Mouse (Mus musculus) CH12.LX (cell line): ENCODE measurements around the gene Abhd14a. TPM values are rescaled to one million over a fixed set of nuclear protein-coding genes. Genes with fewer than 3 reads are reported as not detected.

Experiments
- DNase-seq: peaks from one replicate; pipeline ENCODE4 v3.0.0-alpha.2; 2013; ENCODE audit errors: extremely low read depth
- H3K27ac ChIP-seq: 2 replicates; pipeline ENCODE4 v1.5.1; 2012; ENCODE audit warnings: low read depth, mild to moderate bottlenecking, control low read depth, moderate library complexity; ENCODE audit not compliant: insufficient read depth
- H3K27me3 ChIP-seq: replicated peaks from 2 replicates; pipeline ENCODE3; 2012; ENCODE audit warnings: inconsistent platforms
- H3K36me3 ChIP-seq, 2 experiments: replicated peaks in 1 of 2; 2 replicates each; pipeline versions ENCODE3 to v1.6.1; 2012; ENCODE audit warnings: inconsistent platforms in 1 of 2, low read length in 1 of 2, mild to moderate bottlenecking in 1 of 2, mixed read lengths in 1 of 2, moderate library complexity in 1 of 2; ENCODE audit not compliant: control insufficient read depth in 1 of 2, insufficient read depth in 1 of 2
- H3K4me1 ChIP-seq, 2 experiments: 2 replicates each; pipeline ENCODE4 v1.6.1; 2012; ENCODE audit warnings: inconsistent platforms in 1 of 2, moderate library complexity in 1 of 2; ENCODE audit not compliant: insufficient read depth in 2 of 2, control insufficient read depth in 1 of 2
- H3K4me2 ChIP-seq: 2 replicates; pipeline ENCODE4 v1.6.1; 2012; ENCODE audit warnings: low read depth, mild to moderate bottlenecking, control low read depth; ENCODE audit not compliant: poor library complexity, insufficient read depth, severe bottlenecking
- H3K4me3 ChIP-seq, 3 experiments: fragments of 150-350 bp in 1 of 3; sonication (generic) in 1 of 3; replicated peaks in 1 of 3; 2 replicates each; pipeline versions ENCODE3 to v1.5.1; 2011 to 2012; ENCODE audit warnings: low read depth in 2 of 3, low read length in 2 of 3, mild to moderate bottlenecking in 2 of 3, moderate library complexity in 2 of 3, control low read depth in 1 of 3, improper control_type of control experiment in 1 of 3, inconsistent platforms in 1 of 3, mixed read lengths in 1 of 3; ENCODE audit not compliant: poor library complexity in 1 of 3
- H3K79me2 ChIP-seq: replicated peaks from 2 replicates; pipeline ENCODE4 v1.6.1; 2012; ENCODE audit warnings: mild to moderate bottlenecking, moderate library complexity; ENCODE audit not compliant: control insufficient read depth, poor library complexity, insufficient read depth, severe bottlenecking; ENCODE audit errors: extremely low read depth
- H3K9ac ChIP-seq: 2 replicates; pipeline ENCODE4 v1.6.1; 2012; ENCODE audit warnings: low read depth, mild to moderate bottlenecking, control low read depth, moderate library complexity; ENCODE audit not compliant: insufficient read depth
- H3K9me3 ChIP-seq: replicated peaks from 2 replicates; pipeline ENCODE3; 2012; ENCODE audit warnings: low read length, inconsistent platforms, mixed read lengths
- CTCF ChIP-seq, 2 experiments: IDR thresholded peaks in 1 of 2; conservative IDR thresholded peaks in 1 of 2; 2 replicates each; pipeline ENCODE4 v1.5.1; 2011 to 2012; ENCODE audit warnings: low read depth in 2 of 2, low read length in 2 of 2, improper control_type of control experiment in 1 of 2, inconsistent platforms in 1 of 2, mild to moderate bottlenecking in 1 of 2, moderate library complexity in 1 of 2
- E2F4 ChIP-seq: IDR thresholded peaks from 2 replicates; pipeline ENCODE4 v1.6.1; 2011; ENCODE audit warnings: low read depth, low read length, improper control_type of control experiment; ENCODE audit not compliant: insufficient replicate concordance
- ELF1 ChIP-seq: IDR thresholded peaks from 2 replicates; pipeline ENCODE4 v1.6.1; 2014; ENCODE audit warnings: low read depth, mild to moderate bottlenecking, inconsistent platforms, low read length, improper control_type of control experiment
- ETS1 ChIP-seq: conservative IDR thresholded peaks from 2 replicates; pipeline ENCODE4 v1.6.1; 2012; ENCODE audit warnings: low read depth, mild to moderate bottlenecking, inconsistent platforms, low read length, improper control_type of control experiment, moderate library complexity
- GABPA ChIP-seq: IDR thresholded peaks from 2 replicates; pipeline ENCODE4 v1.6.1; 2012; ENCODE audit warnings: low read depth, low read length, improper control_type of control experiment, inconsistent platforms; ENCODE audit not compliant: insufficient replicate concordance
- KAT2A ChIP-seq: IDR thresholded peaks from 2 replicates; pipeline ENCODE4 v1.6.1; 2012; ENCODE audit warnings: low read length, improper control_type of control experiment, inconsistent platforms; ENCODE audit not compliant: insufficient replicate concordance
- MEF2A ChIP-seq: IDR thresholded peaks from 2 replicates; pipeline ENCODE4 v1.6.1; 2014; ENCODE audit warnings: low read depth, mild to moderate bottlenecking, inconsistent platforms, low read length, improper control_type of control experiment, borderline replicate concordance
- MXI1 ChIP-seq: IDR thresholded peaks from 2 replicates; pipeline ENCODE4 v1.6.1; 2011; ENCODE audit warnings: mild to moderate bottlenecking, low read depth, low read length, improper control_type of control experiment
- NRF1 ChIP-seq: IDR thresholded peaks from 2 replicates; pipeline ENCODE4 v1.6.1; 2014; ENCODE audit warnings: low read depth, mild to moderate bottlenecking, inconsistent platforms, low read length, improper control_type of control experiment, moderate library complexity
- POLR2AphosphoS2 ChIP-seq: IDR thresholded peaks from 2 replicates; pipeline ENCODE4 v1.6.1; 2011; ENCODE audit warnings: low read depth, low read length, improper control_type of control experiment
- RCOR1 ChIP-seq: conservative IDR thresholded peaks from 2 replicates; pipeline ENCODE4 v1.6.1; 2012; ENCODE audit warnings: low read depth, mild to moderate bottlenecking, inconsistent platforms, low read length, improper control_type of control experiment
- UBTF ChIP-seq: IDR thresholded peaks from 2 replicates; pipeline ENCODE4 v1.6.1; 2012; ENCODE audit warnings: low read depth, mild to moderate bottlenecking, inconsistent platforms, low read length, improper control_type of control experiment, moderate library complexity
- ZNF384 ChIP-seq: IDR thresholded peaks from 2 replicates; pipeline ENCODE4 v1.6.1; 2012; ENCODE audit warnings: low read depth, low read length, improper control_type of control experiment, inconsistent platforms
- dilution Hi-C: fragments of 300-500 bp; cut with MboI; formaldehyde crosslinking; loops from 2 replicates; pipeline ENCODE4 v1.14.3; 2020; ENCODE audit warnings: low sequenced_read_pairs; ENCODE audit not compliant: extremely low pct_unique_long_range_greater_than_20kb, extremely low pct_ligation_motif_present
- in situ Hi-C: fragments of 300-500 bp; cut with MboI; formaldehyde crosslinking; loops from 3 replicates; pipeline ENCODE4 v1.14.3; 2019; ENCODE audit warnings: low sequenced_read_pairs, low pct_ligation_motif_present, low pct_unique_long_range_greater_than_20kb, mixed read lengths
- polyA plus RNA-seq: library from polyadenylated mRNA; unstranded; fragments of >175 nt; gene quantifications from 2 replicates; pipeline ENCODE4 v1.2.1, GENCODE M21; 2012; ENCODE audit warnings: low read depth; ENCODE audit not compliant: insufficient read length
- total RNA-seq, 2 experiments: library from RNA; depleted of rRNA; stranded (reverse); fragments of 300-350 nt in 1 of 2; fragments of >200 nt in 1 of 2; gene quantifications; 2 replicates each; pipeline ENCODE4 v1.2.3; 2012 to 2014

Gene Abhd14a
- total and polyA plus RNA-seq, 3 experiments = 18.2 to 23.3 (median 20.4) TPM

DNA sequence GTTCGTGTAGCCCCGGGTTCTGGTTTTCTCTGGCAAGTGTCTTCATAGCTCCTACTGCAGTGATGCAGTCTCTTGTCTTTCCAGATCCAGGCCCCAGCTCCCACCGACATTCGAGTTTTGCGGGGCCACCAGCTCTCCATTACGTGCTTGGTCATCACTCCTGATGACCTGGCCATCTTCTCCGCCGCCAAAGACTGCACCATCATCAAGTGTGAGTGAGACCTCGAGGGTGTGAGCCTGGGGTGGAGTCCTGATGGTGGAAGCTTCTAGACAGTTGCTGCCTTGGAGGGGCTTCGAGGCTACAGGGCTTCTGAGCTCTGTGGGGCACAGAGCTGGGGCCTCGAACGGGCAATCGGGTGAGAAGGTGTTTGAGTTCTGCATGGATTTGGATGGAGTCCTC lies 34.2 kb upstream of the Abhd14a start:
- dilution Hi-C loops = no loop called here
- H3K9ac ChIP-seq = no peak overlapping the region
- TF ChIP-seq ZNF384 = no peak
- no peak for TF ChIP-seq RCOR1
- no peak for TF ChIP-seq MEF2A
- no peak for TF ChIP-seq E2F4
- TF ChIP-seq ELF1 = no peak
- no peak for TF ChIP-seq KAT2A
- TF ChIP-seq NRF1 = no peak
- no peak for TF ChIP-seq POLR2AphosphoS2
- no peak for TF ChIP-seq ETS1
- no peak for TF ChIP-seq CTCF (conservative IDR thresholded peaks at IDR 0.05 in 1 of 2, IDR thresholded peaks at IDR 0.05 in 1 of 2; ENCODE audit: low read depth in 2 of 2, low read length in 2 of 2)
- H3K27ac ChIP-seq = no peak overlapping the region
- no peaks in the 10 kb centered on the region for H3K9me3 ChIP-seq
- in situ Hi-C loops = no loop called here
- no peaks in the 10 kb centered on the region for H3K27me3 ChIP-seq
- H3K4me1 ChIP-seq = peaks cover 6 to 33% of the 10 kb centered on the region in 2 experiments; a peak in 3 of 4 replicates
- H3K79me2 ChIP-seq = peaks cover 26% of the 10 kb centered on the region
- H3K36me3 ChIP-seq = peaks cover 59 to 77% of the 10 kb centered on the region in 2 experiments
- no peak overlapping the region for H3K4me3 ChIP-seq
- DNase-seq = no peak
- H3K4me2 ChIP-seq = no peak overlapping the region

DNA sequence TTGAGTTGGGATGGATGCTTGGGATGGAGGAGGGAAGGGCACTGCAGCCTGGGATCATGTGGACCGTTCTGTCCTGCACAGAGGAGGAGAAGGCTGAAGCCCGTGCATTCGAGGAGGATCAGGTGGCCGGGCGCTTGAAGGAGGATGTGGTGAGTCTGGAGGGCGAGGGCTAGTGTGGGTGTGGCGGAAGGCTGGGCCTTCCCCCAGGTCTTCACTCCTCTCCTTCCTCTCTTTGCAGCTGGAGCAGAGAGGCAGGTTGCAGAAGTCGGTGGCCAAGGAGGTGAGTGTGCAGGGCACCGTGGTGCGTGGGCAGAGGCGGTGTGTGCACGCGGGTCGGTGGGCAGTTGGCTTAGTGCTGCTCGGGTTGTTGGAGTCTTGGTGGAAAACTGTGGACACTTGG lies 33.6 kb upstream of the Abhd14a start:
- no peak for TF ChIP-seq MXI1
- in situ Hi-C loops (no loop called here), dilution Hi-C loops (no loop called here)
- Histone ChIP-seq H3K79me2 (peaks cover 26% of the 10 kb centered on the region), H3K27ac (no peak overlapping the region), H3K27me3 (no peaks in the 10 kb centered on the region), H3K9me3 (no peaks in the 10 kb centered on the region), H3K9ac (no peak overlapping the region), H3K4me3 (no peak overlapping the region), H3K36me3 (peaks cover 59 to 72% of the 10 kb centered on the region in 2 experiments), H3K4me1 (peaks cover 6 to 38% of the 10 kb centered on the region in 2 experiments; a peak in 3 of 4 replicates), H3K4me2 (no peak overlapping the region)
- peak; percentile 30 for DNase-seq

DNA sequence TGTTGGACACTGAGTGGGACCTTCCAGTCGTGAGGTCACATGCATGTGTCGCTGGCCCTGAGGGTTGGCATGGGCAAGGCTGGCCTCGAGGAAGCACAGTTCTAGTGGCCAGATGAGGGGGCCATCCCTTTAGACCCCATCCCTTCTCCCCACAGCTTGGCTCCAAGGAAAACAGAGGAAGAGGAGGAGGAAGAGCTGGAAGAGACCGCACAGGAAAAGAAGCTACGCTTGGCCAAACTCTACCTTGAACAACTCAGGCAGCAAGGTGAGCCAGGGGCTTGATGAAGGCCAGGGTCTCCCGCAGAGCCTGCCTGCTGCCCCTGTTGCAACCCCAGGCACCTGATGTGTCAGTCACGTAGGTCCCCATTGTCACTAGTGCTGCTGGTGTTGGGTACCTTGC lies 33.1 kb upstream of the Abhd14a start:
- Histone ChIP-seq H3K9ac (no peak overlapping the region), H3K4me3 (no peak overlapping the region), H3K27ac (no peak overlapping the region), H3K4me2 (no peak overlapping the region), H3K27me3 (no peaks in the 10 kb centered on the region), H3K36me3 (peaks cover 56 to 67% of the 10 kb centered on the region in 2 experiments), H3K4me1 (peaks cover 6 to 38% of the 10 kb centered on the region in 2 experiments; a peak in 3 of 4 replicates), H3K79me2 (peaks cover 26% of the 10 kb centered on the region), H3K9me3 (no peaks in the 10 kb centered on the region)
- TF ChIP-seq UBTF (no peak), GABPA (no peak), ELF1 (no peak), CTCF (conservative IDR thresholded peaks at IDR 0.05 in 1 of 2, IDR thresholded peaks at IDR 0.05 in 1 of 2; ENCODE audit: low read depth in 2 of 2, low read length in 2 of 2) (no peak)
- dilution Hi-C loops = no loop called here
- in situ Hi-C loops = no loop called here
- no peak for DNase-seq
